Mouse (Mus musculus) liver, embryonic 14 days (tissue): ENCODE measurements around the gene Pik3cd. TPM values are rescaled to one million over a fixed set of nuclear protein-coding genes. Genes with fewer than 3 reads are reported as not detected.

Source experiments
- polyA plus RNA-seq: library from polyadenylated mRNA; depleted of rRNA; stranded (reverse); fragments of >200 nt; gene quantifications from 2 replicates; pipeline ENCODE4 v1.2.3, GENCODE M21; 2012; rRNA removed

The Pik3cd gene
- polyA plus RNA-seq: 3.1 and 4.4 TPM in 2 replicates

GRCm38 (mm10) chr4:149702210-149702979 is at the start of gene Pik3cd:
Gene Pik3cd, minus strand, starts transcription at chr4:149702571.

GRCm38 (mm10) chr4:149737383-149738324 is 35.3 kb upstream of the Pik3cd start, which contains the start of gene Tmem201:
Gene Tmem201, minus strand, starts transcription at chr4:149738044.

Other genes with a start within 250 kb of the Pik3cd start
- not detected in 2 replicates for gene Rbp7, start 247.6 kb downstream of the Pik3cd start, polyA plus RNA-seq
- gene Tmem274, start 225.2 kb downstream of the Pik3cd start, polyA plus RNA-seq: not detected in 2 replicates
- gene Nmnat1, start 217.4 kb downstream of the Pik3cd start, polyA plus RNA-seq: 3.6 and 3.8 TPM in 2 replicates
- gene Lzic, start 217.3 kb downstream of the Pik3cd start, polyA plus RNA-seq: 10.0 and 10.7 TPM in 2 replicates
- gene Ctnnbip1, start 184.3 kb downstream of the Pik3cd start, polyA plus RNA-seq: 1.7 TPM in 2 replicates
- gene Clstn1, start 116.1 kb downstream of the Pik3cd start, polyA plus RNA-seq: 1.3 and 1.4 TPM in 2 replicates
- gene Tmem201, start 35.5 kb upstream of the Pik3cd start, polyA plus RNA-seq: 7.2 and 7.4 TPM in 2 replicates
- gene Slc25a33, start 71.7 kb upstream of the Pik3cd start, polyA plus RNA-seq: 4.5 and 5.4 TPM in 2 replicates